Mouse (Mus musculus) B cell, adult (primary cell): Measurements from ENCODE around the gene Ppil2. TPM values are rescaled to one million over a fixed set of nuclear protein-coding genes. Genes with fewer than 3 reads are reported as not detected.

Experiments
- total RNA-seq: library from RNA; stranded (reverse); gene quantifications from 4 replicates; pipeline ENCODE4 v1.2.4, GENCODE M21; 2023; ENCODE audit not compliant: inconsistent age

The Ppil2 gene
- 103 to 114 TPM (median 113 TPM) in 4 replicates for total RNA-seq

GRCm38 (mm10) chr16:17110771-17111743, at the start of gene Ppil2:
TSS of gene Ppil2 (minus strand) at chr16:17111257.

GRCm38 (mm10) chr16:17146772-17147235, 35.7 kb upstream of the Ppil2 start, which contains the start of gene Ccdc116:
TSS of gene Ccdc116 (minus strand) at chr16:17147229.

GRCm38 (mm10) chr16:17144339-17144738, 33.3 kb upstream of the Ppil2 start, which contains the start of gene Ydjc:
TSS of gene Ydjc (plus strand) at chr16:17144621.

GRCm38 (mm10) chr16:17132089-17132905, 21.2 kb upstream of the Ppil2 start, which contains the start of gene Sdf2l1:
TSS of gene Sdf2l1 (minus strand) at chr16:17132383.

GRCm38 (mm10) chr16:17124871-17125520, 13.9 kb upstream of the Ppil2 start, which contains the start of gene 2610318N02Rik:
TSS of gene 2610318N02Rik (minus strand) at chr16:17125167.

GRCm38 (mm10) chr16:17069511-17070443, 41.3 kb downstream of the Ppil2 start, which contains the start of gene Ypel1:
TSS of gene Ypel1 (plus strand) at chr16:17069696.

Other genes with a start within 250 kb of the Ppil2 start
- not detected in 4 replicates for gene Igll1, start 247.3 kb downstream of the Ppil2 start, total RNA-seq
- gene Top3b, start 240.5 kb downstream of the Ppil2 start, total RNA-seq = 130 to 141 TPM (median 135 TPM) in 4 replicates
- gene Vpreb1, start 240.4 kb downstream of the Ppil2 start, total RNA-seq = 1.2 TPM in 1 of 4 replicates, not detected in the others
- gene Ppm1f, start 214.8 kb downstream of the Ppil2 start, total RNA-seq = 11.6 to 14.9 TPM (median 13.6 TPM) in 4 replicates
- 174 to 192 TPM (median 182 TPM) in 4 replicates for gene Mapk1, start 127.9 kb downstream of the Ppil2 start, total RNA-seq
- 0.74 to 3.2 TPM (median 0.79 TPM) in 4 replicates for gene Ypel1, start 41.6 kb downstream of the Ppil2 start, total RNA-seq
- gene 2610318N02Rik, start 13.9 kb upstream of the Ppil2 start, total RNA-seq = 10.3 to 17.8 TPM (median 12.8 TPM) in 4 replicates
- gene Sdf2l1, start 21.1 kb upstream of the Ppil2 start, total RNA-seq = 25.8 to 37.4 TPM (median 28.3 TPM) in 4 replicates
- gene Ydjc, start 33.4 kb upstream of the Ppil2 start, total RNA-seq = 1.9 to 3.8 TPM (median 2.9 TPM) in 4 replicates
- 1.7 to 3.1 TPM (median 2.2 TPM) in 4 replicates for gene Ccdc116, start 36.0 kb upstream of the Ppil2 start, total RNA-seq
- gene Ube2l3, start 91.4 kb upstream of the Ppil2 start, total RNA-seq = 96.3 to 124 TPM (median 113 TPM) in 4 replicates
- 0.10 to 0.22 TPM (median 0.15 TPM) in 4 replicates for gene Rimbp3, start 97.3 kb upstream of the Ppil2 start, total RNA-seq
- gene Hic2, start 122.3 kb upstream of the Ppil2 start, total RNA-seq = 3.5 to 3.8 TPM (median 3.5 TPM) in 4 replicates
- 8.1 to 13.8 TPM (median 11.9 TPM) in 4 replicates for gene Tmem191c, start 164.8 kb upstream of the Ppil2 start, total RNA-seq
- gene Serpind1, start 220.1 kb upstream of the Ppil2 start, total RNA-seq = not detected in 4 replicates